Mouse (Mus musculus) gastrocnemius, adult 18-20 months (tissue): ENCODE results near the gene Il4i1. TPM values are rescaled to one million over a fixed set of nuclear protein-coding genes. Genes with fewer than 3 reads are reported as not detected.
A peak's percentile ranks its signal among the peaks of the same experiment; 100 is the strongest.

Experiments
- DNase-seq: peaks from one replicate; pipeline ENCODE4 v3.0.0; 2021; ENCODE audit warnings: low spot score
- total RNA-seq, 2 experiments: library from RNA; stranded (reverse); gene quantifications; 2 replicates each; pipeline ENCODE4 v1.2.3; 2021

Gene Il4i1
- total RNA-seq, 2 experiments from 2014 or later: 2.3 to 3.5 TPM

DNA sequence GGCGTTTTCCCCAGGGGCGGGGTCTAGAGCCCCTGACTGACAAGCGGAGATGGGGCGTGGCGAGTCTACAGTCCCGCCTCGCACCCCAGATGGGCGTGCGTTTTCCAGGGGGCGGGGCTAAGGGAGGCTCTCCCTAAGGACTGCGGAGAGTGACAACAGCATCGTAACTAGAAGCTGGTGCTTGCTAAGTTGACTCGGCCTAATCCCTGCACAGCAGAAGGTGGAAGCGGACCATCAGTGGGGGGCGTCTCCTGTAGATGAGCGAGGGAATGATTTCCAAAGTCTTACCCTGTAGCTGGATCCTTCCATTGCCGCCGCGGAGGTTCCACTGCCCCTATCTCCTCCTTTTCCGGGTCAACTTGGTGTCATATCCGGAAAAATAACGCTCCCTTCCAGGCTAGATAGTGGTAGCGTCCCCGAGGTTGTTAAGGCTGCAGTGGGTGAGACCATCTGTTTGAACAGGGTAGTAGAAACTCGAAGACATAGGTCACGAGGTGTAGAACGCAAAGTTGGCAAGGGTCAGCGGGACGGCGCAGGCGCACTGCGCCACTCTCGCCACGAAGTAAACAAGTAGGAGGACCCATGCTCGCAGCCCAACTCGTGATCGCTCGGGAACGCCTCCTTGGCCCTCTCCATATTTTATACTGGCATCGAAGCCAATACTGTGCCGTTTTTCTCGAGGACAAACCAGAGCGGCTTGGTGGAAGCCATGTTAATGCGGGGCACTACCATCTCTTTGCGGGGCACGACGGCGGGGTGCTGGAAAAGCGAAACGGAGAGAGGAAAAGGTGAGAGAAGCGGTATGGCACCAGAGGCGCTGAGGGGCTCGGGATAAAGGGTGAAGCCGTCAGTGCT, 32.6 kb downstream of the Il4i1 start, which contains the start of the genes Akt1s1 and Tbc1d17:
Akt1s1 (plus strand) TSS at position 431 of the 855 bp plus-strand sequence.
Tbc1d17 (minus strand) TSS at position 519 of the 855 bp plus-strand sequence.
- DNase-seq: peak; percentile 100

DNA sequence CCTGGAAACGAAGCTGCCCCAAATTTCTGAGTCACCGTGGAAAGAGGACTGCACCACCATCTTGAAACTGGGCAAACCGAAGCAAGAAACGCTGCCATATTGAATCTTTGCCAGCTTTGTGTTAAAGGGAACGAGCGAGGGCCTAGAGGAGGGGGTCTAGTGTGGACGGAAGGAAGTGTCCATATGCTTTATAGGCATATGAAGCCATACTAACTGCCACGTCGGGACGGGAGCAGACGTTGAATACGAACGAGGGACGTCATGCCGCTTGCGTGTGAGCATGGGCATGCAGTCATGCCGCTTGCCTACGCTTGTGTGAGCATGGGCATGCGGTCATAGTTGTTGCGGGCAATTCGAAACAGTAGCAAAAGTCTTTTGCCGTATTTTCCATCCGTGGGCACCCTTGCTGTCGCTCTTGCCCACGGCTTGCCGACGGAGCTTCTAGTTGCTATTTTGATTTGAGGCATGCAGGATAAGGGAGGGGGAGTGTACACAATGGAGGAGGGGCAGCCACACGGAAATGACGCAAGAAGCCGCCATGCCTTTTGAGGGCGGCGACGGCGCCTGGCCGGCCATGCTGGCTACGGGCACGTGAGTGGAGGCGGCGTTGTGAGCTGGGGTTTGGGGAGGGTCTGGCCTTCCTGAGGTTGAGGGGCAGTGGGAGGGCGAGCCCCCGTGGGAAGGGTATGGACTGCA, 33.4 kb downstream of the Il4i1 start:
- DNase-seq: peak; percentile 92

DNA sequence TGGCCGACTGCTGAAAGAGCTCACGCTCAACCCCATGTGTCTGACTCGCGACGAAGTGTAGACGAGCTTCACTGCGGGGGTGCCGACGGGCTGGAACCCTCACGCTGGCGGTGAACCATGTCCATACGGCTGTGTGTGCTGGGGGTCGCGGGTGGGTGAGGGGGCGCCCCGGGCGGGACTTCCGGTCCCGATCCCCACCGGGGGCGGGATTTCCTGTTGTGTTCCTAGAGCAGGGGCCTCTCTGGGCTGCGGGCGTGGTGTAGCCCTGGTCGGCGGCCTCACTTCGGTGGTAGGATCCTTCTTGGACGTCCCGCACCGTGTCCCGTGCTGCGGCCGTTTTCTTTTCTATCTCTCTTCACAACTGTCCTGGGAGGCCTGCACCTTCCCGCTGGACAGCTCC, 34.0 kb downstream of the Il4i1 start:
- DNase-seq: peak; percentile 69

DNA sequence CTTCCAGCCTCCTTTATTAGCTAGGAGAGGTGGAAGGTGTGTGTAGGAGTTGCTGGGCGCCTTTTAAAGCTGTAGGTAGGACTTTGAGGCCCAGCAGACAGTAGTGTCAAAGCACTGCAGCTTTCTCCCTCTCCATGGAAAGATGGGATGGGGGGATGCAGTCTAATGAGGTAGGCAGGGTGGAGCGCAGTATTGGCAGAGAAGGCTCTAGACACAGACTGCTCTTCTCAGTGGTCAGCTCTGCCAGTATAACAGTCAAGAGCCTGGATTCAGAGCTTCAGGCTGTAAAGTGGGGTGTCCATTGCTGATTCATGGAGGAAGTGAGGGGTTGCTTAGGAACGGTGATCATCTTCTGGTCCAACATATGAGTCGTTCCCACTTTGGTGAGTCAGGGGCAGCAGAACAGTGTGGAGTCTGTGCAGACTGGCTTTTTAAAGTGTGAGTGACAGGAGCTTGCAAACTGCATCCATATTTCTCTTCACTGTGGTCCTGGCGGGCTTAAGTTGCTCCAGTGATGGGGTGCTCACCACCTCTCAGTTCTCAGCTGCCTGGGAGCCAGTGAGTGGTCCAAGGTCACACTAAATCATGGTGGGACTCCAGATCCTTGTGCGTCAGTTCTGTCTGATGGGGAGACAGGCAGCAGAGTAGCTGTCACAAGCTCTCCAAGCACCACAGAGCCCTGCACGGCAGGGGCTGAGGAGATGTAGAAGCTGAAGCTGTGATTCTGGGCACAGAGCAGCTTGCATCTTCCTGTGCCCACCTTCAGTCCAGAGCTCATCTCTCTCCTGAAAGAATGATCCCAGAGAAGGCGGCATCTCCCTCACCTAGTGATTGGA, 34.8 kb downstream of the Il4i1 start:
- DNase-seq: no peak

- no peak for DNase-seq
These were observed 35.5 kb downstream of the Il4i1 start for GRCm38 (mm10) chr7:44851625-44852234.

GRCm38 (mm10) chr7:44852259-44853027, 36.3 kb downstream of the Il4i1 start:
- DNase-seq: no peak

DNA sequence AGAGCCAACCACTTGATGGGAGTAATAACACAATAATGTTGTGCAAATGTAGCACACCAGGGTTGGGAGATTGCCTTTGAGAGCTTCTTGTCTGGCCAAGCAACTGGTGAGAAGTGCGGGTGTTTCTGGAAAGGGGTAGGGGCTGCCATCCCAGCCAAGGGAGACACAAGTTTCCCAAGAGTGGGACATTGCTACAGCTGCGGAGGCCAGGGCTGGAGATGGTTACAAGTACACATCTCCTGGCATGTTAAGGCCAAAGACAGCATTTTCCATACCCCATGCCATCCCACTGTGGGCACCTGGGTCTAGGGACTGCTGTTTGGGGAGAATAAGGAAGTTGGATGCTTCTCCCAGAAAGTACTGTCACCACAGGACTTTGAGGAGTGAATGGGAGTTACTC, 36.9 kb downstream of the Il4i1 start:
- no peak for DNase-seq

GRCm38 (mm10) chr7:44853596-44854355, 37.6 kb downstream of the Il4i1 start:
- DNase-seq: no peak

- peak; percentile 81 for DNase-seq
These were observed 38.3 kb downstream of the Il4i1 start for GRCm38 (mm10) chr7:44854356-44855031.

DNA sequence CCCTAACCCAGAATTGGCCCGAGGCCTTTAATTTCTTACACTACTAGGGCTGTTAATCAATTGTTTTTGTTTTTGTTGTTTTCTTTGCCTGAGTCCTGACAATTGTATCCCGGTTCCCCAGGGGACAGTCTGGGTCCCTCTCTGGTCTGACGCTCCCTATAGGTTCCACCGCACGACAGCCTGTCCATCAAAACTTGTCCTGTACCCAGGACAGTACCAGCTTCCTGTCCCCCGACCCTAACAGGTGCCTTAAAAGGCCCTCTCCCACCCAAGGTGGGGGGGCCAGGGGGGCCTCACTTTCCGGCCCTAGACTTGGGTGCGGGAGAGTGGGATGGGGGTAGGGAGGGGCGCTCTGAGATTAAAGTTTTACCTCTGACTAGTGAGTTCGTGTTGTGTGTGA, 38.8 kb downstream of the Il4i1 start:
- DNase-seq: no peak

- DNase-seq: no peak
These were observed 40.2 kb downstream of the Il4i1 start for GRCm38 (mm10) chr7:44856265-44856916.

DNA sequence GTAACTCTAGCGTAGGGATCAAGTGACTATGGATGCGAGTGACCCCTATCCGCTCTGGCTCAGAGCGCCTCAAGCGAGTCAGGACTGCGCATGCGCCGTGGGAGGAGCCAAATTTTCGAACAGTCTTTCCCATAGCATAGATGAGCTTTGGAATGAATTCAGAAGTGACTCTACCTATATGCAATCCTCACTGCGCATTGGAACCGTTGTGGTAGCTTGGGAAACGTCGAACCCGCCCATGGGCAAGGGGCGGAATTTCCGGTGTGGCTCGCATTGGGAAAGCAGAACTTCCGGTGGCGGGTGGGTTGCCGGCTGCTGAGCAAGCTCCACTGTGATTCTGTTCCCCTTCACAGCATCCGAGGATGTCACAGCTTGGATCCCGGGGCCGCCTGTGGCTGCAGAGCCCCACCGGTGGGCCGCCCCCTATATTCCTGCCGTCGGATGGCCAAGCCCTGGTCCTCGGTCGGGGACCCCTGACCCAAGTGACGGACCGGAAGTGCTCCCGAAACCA, 40.9 kb downstream of the Il4i1 start, which contains the start of gene Pnkp:
Pnkp (plus strand) TSS at position 98 of the 511 bp plus-strand sequence.
- DNase-seq: peak; percentile 86

DNA sequence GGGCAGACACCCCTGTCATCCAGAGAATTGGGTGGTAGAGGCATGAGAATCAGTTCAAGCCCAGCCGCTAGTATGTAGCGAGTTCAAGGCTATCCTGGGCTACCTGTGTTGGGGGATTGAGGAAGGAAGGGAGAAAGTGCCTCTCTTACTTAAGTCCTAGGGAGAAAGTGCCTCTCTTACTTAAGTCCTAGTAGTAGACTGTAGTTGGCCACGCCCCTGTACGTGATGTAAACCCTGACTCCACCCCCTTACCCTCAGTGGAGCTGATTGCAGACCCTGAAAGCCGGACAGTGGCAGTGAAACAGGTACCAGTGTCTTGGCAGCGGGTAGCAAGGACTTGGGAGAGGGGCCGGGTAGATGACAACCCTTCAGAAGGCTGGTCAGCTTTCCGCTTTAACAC, 41.7 kb downstream of the Il4i1 start:
- DNase-seq: no peak

- no peak for DNase-seq
These were observed 43.7 kb downstream of the Il4i1 start for GRCm38 (mm10) chr7:44859896-44860295.

DNA sequence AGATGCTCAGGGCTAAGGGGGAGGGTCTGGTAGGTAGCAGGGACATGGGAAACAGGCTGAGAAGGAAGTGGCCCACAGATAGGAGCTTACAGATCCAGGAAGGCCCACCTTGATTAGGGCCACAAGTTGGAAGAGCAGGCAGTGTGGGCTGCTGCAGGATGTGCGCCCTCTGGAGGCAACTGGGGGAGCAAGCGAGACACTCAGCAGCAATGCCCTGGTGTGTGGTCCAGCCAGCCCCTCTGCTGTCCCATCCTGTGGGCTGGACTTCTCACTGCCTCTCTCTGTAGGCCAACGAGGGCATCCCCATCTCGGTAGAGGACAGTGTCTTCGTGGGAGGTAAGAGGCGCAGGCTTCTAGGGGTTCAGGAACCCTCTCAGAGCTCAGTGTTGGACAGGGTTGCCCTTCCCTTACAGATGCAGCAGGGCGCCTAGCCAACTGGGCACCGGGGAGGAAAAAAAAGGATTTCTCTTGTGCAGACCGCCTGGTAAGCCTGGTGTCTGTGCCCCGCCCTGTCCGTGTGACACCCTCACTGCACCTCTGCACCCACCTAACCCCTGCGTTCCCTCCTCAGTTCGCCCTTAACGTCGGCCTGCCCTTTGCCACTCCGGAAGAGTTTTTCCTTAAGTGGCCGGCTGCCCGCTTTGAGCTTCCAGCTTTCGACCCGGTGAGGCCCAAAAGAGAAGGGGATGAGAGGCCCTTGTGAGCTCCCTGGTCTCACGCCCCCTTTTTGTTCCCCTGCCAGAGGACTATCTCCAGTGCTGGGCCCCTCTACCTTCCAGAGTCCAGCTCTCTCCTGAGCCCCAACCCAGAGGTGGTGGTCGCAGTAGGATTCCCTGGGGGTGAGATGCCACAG, 44.6 kb downstream of the Il4i1 start:
- peak; percentile 68 for DNase-seq

- DNase-seq: no peak
These were observed 45.2 kb downstream of the Il4i1 start for GRCm38 (mm10) chr7:44861429-44861816.

GRCm38 (mm10) chr7:44862434-44862833, 46.2 kb downstream of the Il4i1 start:
- DNase-seq: no peak
